Mouse (Mus musculus): ENCODE measurements around the gene Ttyh1. TPM values are rescaled to one million over a fixed set of nuclear protein-coding genes. Genes with fewer than 3 reads are reported as not detected.

Gene Ttyh1
- 115 and 144 TPM in 2 replicates for polyA plus RNA-seq (2015; fragmentation: Nextera tagmentation; extraction: Ambion mirVana)

GRCm38 (mm10) chr7:4119344-4119902, at the start of gene Ttyh1:
Gene Ttyh1, plus strand, starts transcription at chr7:4119408.
- H3K9ac ChIP-seq: peak within 1 kb of the TSS; percentile 81
- peak within 1 kb of the TSS; percentile 89 for H3K4me3 ChIP-seq
- WGBS: under 1% methylated on average over 36 of the region's 37 CpGs
- no peaks in the 10 kb centered on the region for H3K27me3 ChIP-seq (replicated peaks)
- peak within 1 kb of the TSS; percentile 81 for H3K27ac ChIP-seq
- H3K4me1 ChIP-seq: peaks cover 46% of the 10 kb centered on the region
- no peaks in the 10 kb centered on the region for H3K36me3 ChIP-seq (replicated peaks)
- ATAC-seq (replicated peaks): peak; percentile 28
- no peaks in the 10 kb centered on the region for H3K9me3 ChIP-seq
- peak within 1 kb of the TSS; percentile 87 for H3K4me2 ChIP-seq

DNA sequence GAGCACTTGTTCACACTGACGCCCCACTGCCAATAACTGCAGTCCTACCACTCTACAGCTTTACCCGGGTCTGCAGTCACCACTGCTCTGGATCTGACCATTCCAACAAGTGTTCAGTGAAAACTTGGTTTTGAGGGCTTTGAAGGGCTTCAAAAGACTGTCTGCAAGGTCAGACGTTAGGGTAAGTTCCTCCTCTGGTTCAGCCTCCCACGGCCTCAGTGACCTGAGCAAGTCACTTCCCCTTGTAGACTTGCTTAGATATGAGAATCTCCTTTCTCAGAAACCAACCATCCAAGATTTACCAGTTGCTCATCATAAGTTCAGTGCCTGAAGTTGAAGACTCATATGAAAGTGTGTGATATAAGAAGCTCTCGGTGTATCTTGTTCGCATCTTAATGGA, 48.1 kb upstream of the Ttyh1 start:
- H3K36me3 ChIP-seq (replicated peaks): no peaks in the 10 kb centered on the region
- 85% methylated on average over 6 of the region's 6 CpGs for WGBS
- no peak overlapping the region for H3K4me3 ChIP-seq
- H3K9me3 ChIP-seq: no peaks in the 10 kb centered on the region
- no peak overlapping the region for H3K27ac ChIP-seq
- no peak overlapping the region for H3K9ac ChIP-seq
- ATAC-seq (replicated peaks): no peak
- H3K27me3 ChIP-seq (replicated peaks): no peaks in the 10 kb centered on the region
- H3K4me2 ChIP-seq: no peak overlapping the region
- no peaks in the 10 kb centered on the region for H3K4me1 ChIP-seq

GRCm38 (mm10) chr7:4073144-4073543, 46.1 kb upstream of the Ttyh1 start:
- H3K4me2 ChIP-seq: no peak overlapping the region
- H3K9ac ChIP-seq: no peak overlapping the region
- H3K9me3 ChIP-seq: no peaks in the 10 kb centered on the region
- H3K4me1 ChIP-seq: no peaks in the 10 kb centered on the region
- no peak for ATAC-seq (replicated peaks)
- H3K27me3 ChIP-seq (replicated peaks): no peaks in the 10 kb centered on the region
- no peaks in the 10 kb centered on the region for H3K36me3 ChIP-seq (replicated peaks)
- no peak overlapping the region for H3K4me3 ChIP-seq
- no peak overlapping the region for H3K27ac ChIP-seq
- 76% methylated on average over 3 of the region's 3 CpGs for WGBS

DNA sequence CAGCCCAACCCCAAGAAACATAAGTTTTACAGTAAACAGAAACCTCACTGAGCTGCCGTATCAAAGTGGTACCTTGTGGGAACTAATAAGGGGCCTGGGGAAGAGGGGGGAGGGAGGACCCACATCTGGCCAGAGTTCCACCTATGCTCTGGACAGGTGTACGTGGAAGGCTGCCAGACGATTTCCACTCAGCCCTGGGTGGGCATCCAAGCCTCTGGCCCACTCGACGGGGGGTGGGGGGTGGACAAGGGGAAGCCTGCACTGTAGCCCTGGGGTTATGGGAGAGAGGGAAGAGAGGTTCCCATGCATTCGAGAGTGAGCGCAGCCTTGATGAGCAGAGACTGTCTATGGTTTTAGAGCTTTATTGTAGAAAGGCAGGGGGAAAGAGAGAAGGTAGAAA, 39.7 kb upstream of the Ttyh1 start:
- Histone ChIP-seq H3K4me1 (no peaks in the 10 kb centered on the region), H3K4me2 (no peak overlapping the region), H3K9ac (no peak overlapping the region), H3K9me3 (no peaks in the 10 kb centered on the region), H3K36me3 (replicated peaks) (no peaks in the 10 kb centered on the region), H3K27me3 (replicated peaks) (no peaks in the 10 kb centered on the region), H3K27ac (no peak overlapping the region), H3K4me3 (no peak overlapping the region)
- 86% methylated on average over 7 of the region's 7 CpGs for WGBS
- no peak for ATAC-seq (replicated peaks)

DNA sequence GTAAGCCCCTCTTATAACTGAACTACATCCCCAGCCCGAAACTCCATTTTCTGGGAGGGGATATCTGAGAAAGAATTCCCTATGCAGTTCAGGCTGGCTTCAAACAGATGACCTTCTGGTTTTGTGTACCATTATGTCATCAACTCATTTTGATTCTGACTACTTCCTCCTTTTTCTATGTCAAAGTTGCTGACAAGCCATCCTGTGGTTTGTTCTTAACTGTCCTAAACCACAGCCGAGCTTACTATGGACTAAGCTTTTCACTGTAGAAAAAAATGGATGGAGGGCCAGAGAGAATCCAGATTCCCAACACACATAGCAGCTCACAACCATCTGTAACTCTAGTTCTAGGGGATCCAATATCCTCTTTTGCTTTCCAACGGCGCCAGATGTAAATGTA, 38.7 kb upstream of the Ttyh1 start:
- 86% methylated on average over 4 of the region's 4 CpGs for WGBS

DNA sequence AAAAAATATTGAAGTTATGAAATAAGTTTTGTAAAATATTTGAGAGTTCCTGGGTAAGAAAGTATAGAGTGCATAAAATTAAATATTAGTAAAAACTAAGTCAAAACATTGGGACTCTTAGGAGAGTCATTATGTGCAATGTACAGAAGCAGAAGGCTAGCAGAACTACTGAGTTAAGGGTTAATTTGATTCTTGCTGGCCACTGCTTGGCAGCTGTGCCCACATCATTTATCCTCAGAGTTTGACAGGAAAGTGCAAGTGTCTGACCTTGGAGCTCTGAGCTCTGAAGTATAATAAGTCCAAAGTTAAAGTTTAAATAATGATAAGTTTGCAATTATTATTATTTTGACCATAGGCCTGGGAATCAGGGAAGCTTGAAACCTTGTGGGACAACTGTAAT, 37.5 kb upstream of the Ttyh1 start:
- ATAC-seq (replicated peaks): no peak
- Histone ChIP-seq H3K36me3 (replicated peaks) (no peaks in the 10 kb centered on the region), H3K4me3 (no peak overlapping the region), H3K9ac (no peak overlapping the region), H3K27ac (no peak overlapping the region), H3K4me1 (no peaks in the 10 kb centered on the region), H3K27me3 (replicated peaks) (no peaks in the 10 kb centered on the region), H3K4me2 (no peak overlapping the region), H3K9me3 (no peaks in the 10 kb centered on the region)

More for the DNA sequence above, 38.7 kb upstream of the Ttyh1 start:
- H3K4me3 ChIP-seq: no peak overlapping the region
- H3K4me2 ChIP-seq: no peak overlapping the region
- H3K27ac ChIP-seq: no peak overlapping the region
- H3K27me3 ChIP-seq (replicated peaks): no peaks in the 10 kb centered on the region
- H3K36me3 ChIP-seq (replicated peaks): no peaks in the 10 kb centered on the region
- ATAC-seq (replicated peaks): no peak
- H3K4me1 ChIP-seq: no peaks in the 10 kb centered on the region
- no peaks in the 10 kb centered on the region for H3K9me3 ChIP-seq
- H3K9ac ChIP-seq: no peak overlapping the region

GRCm38 (mm10) chr7:4082804-4083203, 36.4 kb upstream of the Ttyh1 start:
- no peak overlapping the region for H3K4me3 ChIP-seq
- H3K9ac ChIP-seq: no peak overlapping the region
- no peaks in the 10 kb centered on the region for H3K4me1 ChIP-seq
- 47% methylated on average over 2 of the region's 2 CpGs for WGBS
- no peak for ATAC-seq (replicated peaks)
- no peaks in the 10 kb centered on the region for H3K27me3 ChIP-seq (replicated peaks)
- no peak overlapping the region for H3K4me2 ChIP-seq
- no peaks in the 10 kb centered on the region for H3K36me3 ChIP-seq (replicated peaks)
- no peaks in the 10 kb centered on the region for H3K9me3 ChIP-seq
- H3K27ac ChIP-seq: no peak overlapping the region

GRCm38 (mm10) chr7:4084161-4084560, 35.0 kb upstream of the Ttyh1 start:
- no peak overlapping the region for H3K4me2 ChIP-seq
- no peaks in the 10 kb centered on the region for H3K9me3 ChIP-seq
- H3K9ac ChIP-seq: no peak overlapping the region
- ATAC-seq (replicated peaks): no peak
- H3K27ac ChIP-seq: no peak overlapping the region
- no peaks in the 10 kb centered on the region for H3K4me1 ChIP-seq
- no peaks in the 10 kb centered on the region for H3K27me3 ChIP-seq (replicated peaks)
- no peak overlapping the region for H3K4me3 ChIP-seq
- H3K36me3 ChIP-seq (replicated peaks): no peaks in the 10 kb centered on the region
- WGBS: 79% methylated on average over 6 of the region's 6 CpGs

GRCm38 (mm10) chr7:4085562-4085961, 33.6 kb upstream of the Ttyh1 start:
- no peaks in the 10 kb centered on the region for H3K9me3 ChIP-seq
- no peaks in the 10 kb centered on the region for H3K36me3 ChIP-seq (replicated peaks)
- no peak overlapping the region for H3K27ac ChIP-seq
- no peaks in the 10 kb centered on the region for H3K27me3 ChIP-seq (replicated peaks)
- no peak overlapping the region for H3K9ac ChIP-seq
- H3K4me1 ChIP-seq: no peaks in the 10 kb centered on the region
- no peak overlapping the region for H3K4me3 ChIP-seq
- H3K4me2 ChIP-seq: no peak overlapping the region
- no peak for ATAC-seq (replicated peaks)

GRCm38 (mm10) chr7:4087238-4087895, 31.8 kb upstream of the Ttyh1 start:
- ATAC-seq (replicated peaks): no peak
- no peaks in the 10 kb centered on the region for H3K9me3 ChIP-seq
- H3K9ac ChIP-seq: no peak overlapping the region
- H3K36me3 ChIP-seq (replicated peaks): no peaks in the 10 kb centered on the region
- H3K27me3 ChIP-seq (replicated peaks): no peaks in the 10 kb centered on the region
- no peaks in the 10 kb centered on the region for H3K4me1 ChIP-seq
- WGBS: 85% methylated on average over 4 of the region's 4 CpGs
- H3K27ac ChIP-seq: no peak overlapping the region
- H3K4me2 ChIP-seq: no peak overlapping the region
- no peak overlapping the region for H3K4me3 ChIP-seq

GRCm38 (mm10) chr7:4087896-4088480, 31.2 kb upstream of the Ttyh1 start:
- H3K4me2 ChIP-seq: no peak overlapping the region
- H3K9ac ChIP-seq: no peak overlapping the region
- no peak for ATAC-seq (replicated peaks)
- no peak overlapping the region for H3K27ac ChIP-seq
- H3K4me1 ChIP-seq: no peaks in the 10 kb centered on the region
- H3K4me3 ChIP-seq: no peak overlapping the region
- 85% methylated on average over 6 of the region's 6 CpGs for WGBS
- H3K36me3 ChIP-seq (replicated peaks): no peaks in the 10 kb centered on the region
- H3K27me3 ChIP-seq (replicated peaks): no peaks in the 10 kb centered on the region
- no peaks in the 10 kb centered on the region for H3K9me3 ChIP-seq

DNA sequence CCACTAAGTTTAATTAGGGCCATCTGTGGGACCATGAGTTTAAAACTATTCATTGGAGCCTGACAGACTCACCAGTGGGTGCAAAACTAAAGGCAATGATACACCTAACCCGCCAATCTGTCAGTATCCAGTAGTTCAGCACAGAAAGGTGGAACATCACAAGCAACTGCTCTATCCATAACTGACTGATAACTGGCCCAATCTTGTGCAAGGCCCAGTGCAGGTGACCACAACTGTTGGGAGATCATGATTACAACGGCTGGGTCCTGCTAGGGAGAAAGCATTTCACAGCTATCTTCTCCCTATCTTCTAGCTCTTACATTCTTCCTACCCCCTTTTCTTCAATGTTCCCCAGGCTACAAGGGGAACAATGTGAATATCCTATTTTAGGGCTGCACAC, 30.5 kb upstream of the Ttyh1 start:
- Histone ChIP-seq H3K27ac (no peak overlapping the region), H3K9me3 (no peaks in the 10 kb centered on the region), H3K9ac (no peak overlapping the region), H3K27me3 (replicated peaks) (no peaks in the 10 kb centered on the region), H3K4me1 (no peaks in the 10 kb centered on the region), H3K36me3 (replicated peaks) (no peaks in the 10 kb centered on the region), H3K4me3 (no peak overlapping the region), H3K4me2 (no peak overlapping the region)
- ATAC-seq (replicated peaks): no peak
- 76% methylated on average over 2 of the region's 2 CpGs for WGBS

- no peak overlapping the region for H3K4me2 ChIP-seq
- no peaks in the 10 kb centered on the region for H3K27me3 ChIP-seq (replicated peaks)
- WGBS: 52% methylated on average over 8 of the region's 8 CpGs
- H3K36me3 ChIP-seq (replicated peaks): no peaks in the 10 kb centered on the region
- no peak for ATAC-seq (replicated peaks)
- H3K4me1 ChIP-seq: no peaks in the 10 kb centered on the region
- no peaks in the 10 kb centered on the region for H3K9me3 ChIP-seq
- H3K4me3 ChIP-seq: no peak overlapping the region
- no peak overlapping the region for H3K9ac ChIP-seq
- H3K27ac ChIP-seq: no peak overlapping the region
Observed at GRCm38 (mm10) chr7:4091170-4091569, 28.0 kb upstream of the Ttyh1 start.
